Mouse (Mus musculus) right cerebral cortex, postnatal 36 days (tissue): ENCODE results near the gene Olfr1179.
"Not testable (repeated sequence)": the region's sequence is repeated elsewhere in the genome, so short reads cannot be mapped to it uniquely, and the experiment has no call there.

Experiments
- DNase-seq, 2 experiments: peaks; one replicate each; pipeline ENCODE4 v3.0.0; 2022; ENCODE audit warnings: low spot score in 2 of 2, mixed read lengths in 1 of 2

Gene Olfr1179

DNA sequence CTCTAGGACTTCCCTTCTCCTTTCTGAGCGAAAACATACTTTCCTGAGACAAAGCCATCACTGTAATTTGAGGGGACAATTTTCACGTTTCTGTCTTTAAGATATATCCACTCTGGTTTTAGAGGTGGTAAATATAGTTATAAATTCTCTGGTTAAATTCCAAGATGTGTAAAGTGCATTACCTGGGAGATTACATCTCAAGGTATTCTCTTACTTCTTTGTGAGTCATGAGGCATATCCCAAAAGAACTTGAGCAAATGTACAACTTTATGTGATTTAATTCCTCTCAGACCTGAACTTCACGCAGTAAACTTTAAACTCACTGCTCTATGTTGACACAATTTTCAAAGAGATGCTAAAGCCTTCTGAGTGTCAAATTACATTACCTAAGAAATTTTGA, at the start of gene Olfr1179:
TSS of gene Olfr1179 (minus strand) at position 101 of the 400 bp plus-strand sequence.
- no peak for DNase-seq

DNA sequence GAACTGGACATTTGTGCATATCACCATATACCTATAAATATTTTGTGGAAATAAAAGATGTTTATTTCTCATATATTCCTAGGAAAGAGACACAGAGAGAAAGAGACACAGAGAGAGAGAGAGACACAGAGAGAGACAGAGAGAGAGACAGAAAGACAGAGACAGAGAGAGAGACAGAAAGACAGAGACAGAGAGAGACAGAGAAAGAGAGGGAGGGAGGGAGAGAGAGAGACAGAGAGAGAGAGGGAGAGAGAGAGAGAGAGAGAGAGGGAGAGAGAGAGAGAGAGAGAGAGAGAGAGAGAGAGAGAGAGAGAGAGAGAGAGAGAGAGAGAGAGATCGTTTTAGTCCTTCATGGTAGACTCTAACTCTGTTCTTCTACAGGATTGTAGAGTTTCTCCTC, 48.3 kb upstream of the Olfr1179 start, which contains the start of gene Olfr1183:
TSS of gene Olfr1183 (plus strand) at position 301 of the 400 bp plus-strand sequence.
- not testable (repeated sequence) for DNase-seq

DNA sequence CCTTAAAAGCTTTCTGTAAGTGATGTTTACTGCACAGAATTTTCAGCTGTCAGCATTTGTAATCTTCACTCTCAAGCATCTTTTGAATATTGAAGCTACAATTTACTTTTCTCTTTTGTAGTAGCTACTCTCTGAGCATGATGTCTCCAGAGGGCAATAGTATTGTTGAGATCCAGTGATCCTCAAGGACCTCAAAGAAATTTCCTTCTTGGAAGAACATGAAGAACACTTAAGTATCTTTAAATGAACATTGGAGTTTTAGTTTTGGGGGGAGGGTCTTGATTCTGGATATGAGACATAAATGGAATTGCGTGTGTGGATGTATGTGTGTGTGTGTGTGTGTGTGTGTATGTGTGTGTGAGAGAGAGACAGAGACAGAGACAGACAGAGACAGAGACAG, 42.8 kb upstream of the Olfr1179 start, which contains the start of gene Gm13757:
TSS of gene Gm13757 (minus strand) at position 101 of the 400 bp plus-strand sequence.
- DNase-seq, result no peak

DNA sequence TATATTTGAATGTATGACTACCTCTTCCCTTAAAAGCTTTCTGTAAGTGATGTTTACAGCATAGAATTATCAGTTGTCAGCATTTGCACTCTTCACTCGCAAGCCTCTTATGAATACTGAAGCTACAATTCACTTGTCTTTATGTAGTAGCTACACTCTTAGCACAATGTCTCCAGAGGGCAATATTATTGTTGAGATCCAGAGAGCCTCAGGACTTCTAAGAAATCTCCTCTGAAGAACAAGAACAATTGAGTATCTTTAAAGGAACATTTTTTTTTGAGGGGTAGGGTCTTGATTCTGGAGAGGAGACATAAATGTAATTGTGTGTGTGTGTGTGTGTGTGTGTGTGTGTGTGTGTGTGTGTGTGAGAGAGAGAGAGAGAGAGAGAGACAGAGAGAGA, 19.8 kb upstream of the Olfr1179 start, which contains the start of gene Olfr1181:
TSS of gene Olfr1181 (minus strand) at position 101 of the 400 bp plus-strand sequence.
- DNase-seq, result no peak

DNA sequence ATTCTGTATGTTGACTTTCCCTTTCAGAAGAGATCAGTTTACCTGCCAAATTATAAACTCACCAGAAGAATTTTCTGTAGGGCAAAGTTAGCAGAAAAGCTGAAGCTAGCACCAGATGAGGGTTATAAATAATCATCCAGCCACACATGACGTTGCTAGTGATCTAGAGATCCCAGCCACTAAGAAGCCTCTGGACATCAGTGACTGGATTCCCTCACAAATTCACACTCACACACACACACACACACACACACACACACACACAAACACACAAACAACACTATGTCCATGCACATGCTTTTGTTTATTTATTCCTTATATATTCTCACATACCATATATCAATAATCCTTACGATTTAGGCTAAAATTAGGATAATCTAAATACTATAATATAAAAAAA, 12.8 kb upstream of the Olfr1179 start, which contains the start of gene Olfr1180:
TSS of gene Olfr1180 (minus strand) at position 101 of the 400 bp plus-strand sequence.
- DNase-seq, result no peak

DNA sequence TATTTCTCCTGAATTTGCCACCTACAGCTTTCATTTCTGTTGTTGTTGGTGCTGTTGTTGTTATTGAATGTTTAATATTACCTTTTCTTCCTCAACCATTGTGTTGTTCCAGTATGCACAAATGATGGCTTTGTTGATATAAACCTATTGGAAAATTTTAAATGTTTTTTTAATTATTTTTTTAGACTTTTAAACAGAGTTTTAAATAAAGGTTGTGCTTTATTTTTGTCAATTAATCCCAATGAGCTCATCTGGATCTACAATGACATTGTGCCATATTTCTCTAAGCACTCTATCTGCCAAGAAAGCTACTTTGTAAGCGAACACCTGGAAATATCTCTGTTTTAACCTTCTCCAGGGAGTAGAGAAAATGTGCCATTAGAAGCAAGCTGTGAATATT, 19.5 kb downstream of the Olfr1179 start, which contains the start of gene Olfr1178:
TSS of gene Olfr1178 (plus strand) at position 301 of the 400 bp plus-strand sequence.
- DNase-seq, result no peak

DNA sequence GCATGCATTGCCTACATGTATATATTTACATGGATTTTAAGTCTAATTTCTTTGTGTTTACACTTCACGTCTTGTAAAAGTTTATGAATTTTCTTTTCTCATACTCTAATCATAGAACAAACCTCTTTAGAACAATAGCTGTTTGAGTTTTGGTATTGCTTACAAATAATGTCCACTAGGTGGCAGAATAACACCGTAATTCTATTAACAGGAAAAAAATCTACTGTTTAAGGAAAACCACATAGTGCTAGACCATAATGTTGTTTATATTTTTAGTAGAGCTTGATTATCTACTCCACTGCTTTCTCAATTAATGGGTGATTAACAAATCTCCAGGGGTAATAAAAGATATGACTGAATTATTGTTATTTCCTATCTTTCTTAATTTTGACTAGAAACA, 49.9 kb downstream of the Olfr1179 start:
- DNase-seq, result no peak
